Mouse (Mus musculus): ENCODE measurements around the gene Cnp.
"Not testable (repeated sequence)": the region's sequence is repeated elsewhere in the genome, so short reads cannot be mapped to it uniquely, and the experiment has no call there.

Cnp gene

DNA sequence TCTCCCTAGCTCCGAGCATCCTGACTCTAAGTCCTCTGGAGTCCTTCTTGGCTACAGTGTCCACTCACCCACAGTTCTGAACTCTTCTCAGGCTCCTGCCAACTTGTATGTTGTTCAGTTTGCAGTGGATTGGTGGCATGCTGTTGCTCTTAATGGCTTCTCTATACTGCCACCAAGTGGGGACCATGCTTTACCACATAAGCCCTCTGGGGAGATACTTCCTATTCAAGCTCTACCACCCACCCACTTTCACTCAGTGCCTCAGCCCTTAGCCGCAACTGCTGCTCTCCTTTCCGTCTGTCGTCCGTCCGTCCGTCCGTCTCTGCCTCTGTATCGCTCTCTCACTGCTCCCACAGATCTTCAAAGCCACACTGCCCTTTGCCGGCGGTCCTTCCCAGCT, 19.1 kb upstream of the Cnp start:
- DNase-seq (ENCODE audit: low spot score), result peak; percentile 72

DNA sequence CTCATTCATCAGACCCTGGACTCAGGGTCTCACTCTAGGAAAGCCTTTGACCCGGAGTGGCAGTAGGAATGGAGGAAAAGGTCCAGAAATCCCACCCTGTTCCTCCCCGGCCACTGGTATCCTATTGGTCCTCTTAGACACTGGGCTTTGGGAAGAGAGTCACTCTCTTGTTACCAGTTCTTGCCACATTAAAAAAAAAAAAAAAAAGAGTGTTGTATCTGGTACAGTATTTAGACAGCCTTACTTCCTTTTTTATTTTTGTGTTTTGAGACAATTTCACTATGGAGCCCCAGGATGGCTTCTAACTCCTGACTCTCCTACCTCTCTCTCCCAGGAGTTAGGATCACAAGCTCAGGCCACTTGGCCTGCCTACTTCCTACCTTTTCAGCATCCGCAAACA, 17.1 kb upstream of the Cnp start:
- DNase-seq (ENCODE audit: low spot score), result no peak

DNA sequence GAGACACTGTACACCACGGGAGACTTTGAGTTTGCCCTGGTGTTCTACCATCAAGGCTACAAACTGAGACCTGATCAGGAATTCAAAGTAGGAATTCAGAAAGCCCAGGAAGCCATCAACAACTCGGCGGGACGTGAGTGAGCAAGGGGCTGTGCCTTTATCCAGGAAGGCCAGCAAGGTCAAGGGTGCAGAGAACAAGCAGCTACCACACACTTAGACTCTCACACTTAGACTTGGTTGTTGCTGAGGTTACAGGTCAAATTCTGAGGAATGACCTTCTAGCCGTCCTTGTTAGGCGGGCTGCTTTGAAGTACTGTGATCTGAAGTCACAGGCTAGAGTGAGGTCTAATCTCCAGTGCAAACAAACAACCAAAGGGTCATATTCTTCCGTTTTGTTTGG, 15.2 kb upstream of the Cnp start:
- DNase-seq (ENCODE audit: low spot score), result no peak

DNA sequence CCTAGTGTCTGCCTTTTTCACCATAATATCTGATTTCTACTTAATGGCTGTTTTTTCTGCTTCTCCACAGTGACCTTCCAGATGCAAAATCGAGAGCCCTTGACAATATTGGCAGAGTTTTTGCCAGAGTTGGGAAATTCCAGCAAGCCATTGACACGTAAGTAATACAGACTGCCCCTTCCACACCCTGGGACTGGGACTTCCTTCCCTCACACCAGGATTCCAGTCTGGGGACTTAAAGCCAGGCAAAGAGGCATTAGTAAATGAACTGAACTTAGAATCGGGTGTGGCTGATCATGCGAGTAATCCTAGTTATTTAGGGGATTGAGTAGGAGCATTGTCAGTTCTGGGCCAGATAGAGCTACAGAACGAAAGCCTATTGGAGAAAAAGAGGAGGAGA, 13.0 kb upstream of the Cnp start:
- no peak for DNase-seq (ENCODE audit: low spot score)

- DNase-seq (ENCODE audit: low spot score), result no peak
These were observed 10.4 kb upstream of the Cnp start for GRCm38 (mm10) chr11:100564297-100564696.

GRCm38 (mm10) chr11:100564703-100565102, 10.0 kb upstream of the Cnp start:
- DNase-seq (ENCODE audit: low spot score), result no peak

- no peak for DNase-seq (ENCODE audit: low spot score)
These were observed 7.5 kb upstream of the Cnp start for GRCm38 (mm10) chr11:100567229-100567628.

GRCm38 (mm10) chr11:100567815-100568245, 6.9 kb upstream of the Cnp start:
- DNase-seq (ENCODE audit: low spot score), result no peak

GRCm38 (mm10) chr11:100568692-100569091, 6.0 kb upstream of the Cnp start:
- no peak for DNase-seq (ENCODE audit: low spot score)

GRCm38 (mm10) chr11:100569789-100570188, 4.9 kb upstream of the Cnp start:
- no peak for DNase-seq (ENCODE audit: low spot score)

- DNase-seq (ENCODE audit: low spot score), result no peak
These were observed 4.1 kb upstream of the Cnp start for GRCm38 (mm10) chr11:100570430-100571201.

GRCm38 (mm10) chr11:100571202-100571567, 3.5 kb upstream of the Cnp start:
- no peak for DNase-seq (ENCODE audit: low spot score)

GRCm38 (mm10) chr11:100574188-100574587, 516 bp upstream of the Cnp start:
- no peak for DNase-seq (ENCODE audit: low spot score)

DNA sequence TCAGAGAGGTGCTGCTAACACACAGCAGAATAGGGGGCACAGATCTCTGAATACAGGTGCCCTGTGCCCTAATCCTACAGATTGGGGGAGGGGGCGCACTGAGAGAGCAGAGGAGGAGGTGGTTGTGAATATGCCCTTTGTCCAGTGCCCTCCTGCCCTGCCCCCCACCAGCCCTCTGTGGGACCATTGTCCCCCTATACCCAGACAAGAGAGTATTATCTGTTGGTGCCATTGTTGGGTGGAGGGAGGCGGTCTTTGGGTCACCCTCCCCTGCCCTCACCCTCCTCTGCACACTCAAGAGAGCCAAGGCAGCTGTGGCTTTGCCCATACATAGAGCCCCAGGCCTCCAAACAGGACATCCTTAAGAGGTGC, 766 bp downstream of the Cnp start:
- DNase-seq (ENCODE audit: low spot score), result no peak

GRCm38 (mm10) chr11:100576256-100576655, 1.6 kb downstream of the Cnp start:
- DNase-seq (ENCODE audit: low spot score), result no peak

DNA sequence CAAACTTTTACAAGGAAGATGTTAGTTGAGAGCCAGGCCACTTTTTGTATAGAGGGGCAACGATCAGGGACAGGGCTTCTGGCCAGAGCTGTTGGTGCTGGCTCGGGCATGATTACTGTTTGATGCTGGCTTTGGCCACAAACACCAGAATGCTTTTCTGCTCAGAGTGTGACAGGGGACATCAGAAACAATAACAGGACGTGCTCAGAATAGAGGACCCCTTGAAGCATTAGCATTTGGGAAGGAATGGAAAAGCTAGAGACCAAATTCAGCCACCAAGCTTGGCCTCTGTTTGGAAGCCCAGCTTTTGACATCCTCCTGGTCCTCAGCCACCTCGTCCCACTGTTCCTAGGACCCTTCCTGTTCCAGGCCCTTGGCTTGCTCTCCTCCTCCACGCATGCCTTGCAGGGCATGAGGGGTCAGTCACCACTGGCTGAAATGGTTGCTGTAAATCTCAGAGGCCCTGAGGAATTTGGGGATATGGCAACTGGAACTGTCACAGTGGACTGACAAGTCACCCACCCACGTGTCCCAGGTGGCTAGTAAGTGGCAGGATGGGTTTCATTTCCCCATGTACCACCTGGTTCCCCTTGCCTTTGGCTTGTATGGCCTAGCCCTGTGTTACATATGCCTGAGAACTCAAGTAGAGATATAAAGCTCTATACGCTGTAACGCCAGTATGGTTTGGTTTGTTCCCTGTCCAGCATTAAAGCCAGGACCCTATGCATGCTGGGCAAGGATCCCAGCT, 3.3 kb downstream of the Cnp start:
- no peak for DNase-seq (ENCODE audit: low spot score)

DNA sequence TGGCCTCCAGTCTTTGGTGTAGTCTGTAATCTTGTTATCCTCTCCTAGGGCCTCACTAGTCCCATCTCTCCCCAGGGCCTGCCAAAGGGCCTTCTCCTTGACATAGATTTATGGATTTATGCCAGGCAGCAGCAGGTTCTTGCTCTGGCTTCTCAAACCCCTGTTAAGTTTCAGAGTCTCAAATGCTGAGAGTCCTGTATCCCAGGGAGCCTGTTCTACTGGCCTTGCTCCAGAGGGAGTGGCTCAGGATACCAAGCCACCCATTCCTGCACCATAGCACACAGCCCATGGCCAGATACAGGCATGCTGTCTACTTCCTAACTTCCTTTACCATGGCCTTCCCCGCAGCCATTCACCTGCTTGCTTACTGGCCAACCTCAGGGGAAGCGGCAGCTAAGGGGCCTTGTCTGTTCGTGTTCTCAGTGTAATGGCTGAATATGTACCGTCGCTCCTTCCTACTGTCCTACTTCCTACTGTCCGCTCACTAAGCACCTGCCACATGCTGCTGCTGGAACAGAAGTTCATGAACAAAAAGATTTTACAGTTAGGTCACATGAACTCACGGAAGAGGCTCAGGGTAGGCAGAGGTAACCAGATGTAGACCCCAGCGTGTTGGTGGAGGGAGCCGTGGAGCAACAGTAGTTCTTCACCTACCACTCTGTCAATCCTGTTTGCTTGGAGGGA, 4.6 kb downstream of the Cnp start:
- no peak for DNase-seq (ENCODE audit: low spot score)

DNA sequence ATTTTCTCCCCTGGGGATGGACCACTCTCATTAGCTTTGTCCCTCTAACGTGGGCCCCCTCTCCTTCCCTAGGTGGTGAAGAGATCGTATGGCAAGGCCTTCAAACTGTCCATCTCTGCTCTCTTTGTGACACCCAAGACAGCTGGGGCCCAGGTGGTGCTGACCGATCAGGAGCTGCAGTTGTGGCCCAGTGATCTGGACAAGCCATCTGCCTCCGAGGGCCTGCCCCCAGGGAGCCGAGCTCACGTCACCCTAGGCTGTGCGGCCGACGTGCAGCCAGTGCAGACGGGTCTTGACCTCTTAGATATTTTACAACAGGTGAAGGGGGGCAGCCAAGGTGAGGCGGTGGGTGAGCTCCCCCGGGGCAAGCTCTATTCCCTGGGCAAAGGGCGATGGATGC, 5.6 kb downstream of the Cnp start:
- no peak for DNase-seq (ENCODE audit: low spot score)

DNA sequence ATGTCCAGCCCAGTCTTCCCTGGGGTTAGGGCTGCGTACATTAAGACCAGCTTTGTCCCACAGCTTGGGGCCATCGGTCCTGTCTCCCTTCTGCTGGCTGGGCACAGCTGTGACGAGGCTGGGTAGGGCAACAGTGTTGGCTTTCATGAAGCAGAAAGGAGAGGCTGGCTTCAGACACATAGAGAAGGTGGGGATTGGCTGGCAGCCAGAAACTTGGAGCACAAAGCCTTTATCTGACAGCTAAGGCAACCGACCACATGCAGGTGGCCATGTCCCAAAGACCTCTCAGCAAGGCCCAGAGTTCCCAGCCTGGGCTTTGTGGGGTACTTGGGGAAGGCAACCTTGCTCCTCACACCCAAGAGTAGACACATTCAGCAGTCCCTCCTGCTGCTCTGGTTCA, 7.1 kb downstream of the Cnp start:
- no peak for DNase-seq (ENCODE audit: low spot score)

GRCm38 (mm10) chr11:100582413-100582812, 7.7 kb downstream of the Cnp start:
- DNase-seq (ENCODE audit: low spot score), result not testable (repeated sequence)

- DNase-seq (ENCODE audit: low spot score), result no peak
These were observed 8.1 kb downstream of the Cnp start for GRCm38 (mm10) chr11:100582836-100583235.

DNA sequence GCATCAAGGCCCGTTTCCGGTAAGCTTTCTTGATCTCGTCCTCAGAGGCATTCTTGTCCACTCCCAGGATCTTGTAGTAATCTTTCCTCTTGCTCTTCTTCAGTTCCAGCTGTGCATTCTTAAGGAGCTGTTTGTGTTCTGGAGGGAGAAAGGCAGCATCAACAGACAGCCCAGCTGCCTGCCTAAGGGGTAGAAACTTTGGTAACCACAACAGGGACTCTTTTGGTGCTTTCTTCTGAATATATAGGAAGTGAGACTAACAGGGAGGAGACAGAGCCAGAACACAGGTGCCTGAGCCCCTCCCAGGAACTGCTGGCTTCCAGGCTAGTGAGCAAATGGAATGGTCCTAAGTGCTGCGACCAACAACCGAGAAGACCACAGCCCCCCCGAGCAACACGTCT, 9.9 kb downstream of the Cnp start:
- no peak for DNase-seq (ENCODE audit: low spot score)

DNA sequence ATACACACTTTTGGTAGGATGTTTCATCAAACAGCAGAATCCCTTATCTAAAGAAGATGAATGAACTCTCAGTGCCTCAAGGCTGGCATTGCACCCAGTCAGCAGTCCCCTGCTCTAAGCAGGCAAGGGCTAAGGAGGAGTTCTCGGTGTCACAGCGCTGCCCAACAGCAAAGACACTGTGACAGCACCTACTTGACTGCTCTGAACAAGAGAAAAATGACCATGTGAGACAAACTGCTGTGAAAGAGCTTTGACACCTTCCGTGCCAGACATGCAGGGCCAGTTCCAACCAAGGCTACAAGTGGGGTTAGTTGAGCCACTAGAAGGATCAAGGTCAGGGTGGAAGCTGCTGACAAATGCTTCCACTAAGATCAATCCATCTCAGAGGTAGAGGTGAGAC, 10.4 kb downstream of the Cnp start:
- DNase-seq (ENCODE audit: low spot score), result no peak

Measured in layer of hippocampus, adult 9-10 months (tissue).